Mouse (Mus musculus) cerebellum, postnatal 25 days (tissue): ENCODE data around the gene Cbx6.

ENCODE experiments used
- DNase-seq, 2 experiments: peaks; one replicate each; pipeline ENCODE4 v3.0.0; 2021; ENCODE audit warnings: mixed read lengths in 2 of 2

Cbx6 gene

DNA sequence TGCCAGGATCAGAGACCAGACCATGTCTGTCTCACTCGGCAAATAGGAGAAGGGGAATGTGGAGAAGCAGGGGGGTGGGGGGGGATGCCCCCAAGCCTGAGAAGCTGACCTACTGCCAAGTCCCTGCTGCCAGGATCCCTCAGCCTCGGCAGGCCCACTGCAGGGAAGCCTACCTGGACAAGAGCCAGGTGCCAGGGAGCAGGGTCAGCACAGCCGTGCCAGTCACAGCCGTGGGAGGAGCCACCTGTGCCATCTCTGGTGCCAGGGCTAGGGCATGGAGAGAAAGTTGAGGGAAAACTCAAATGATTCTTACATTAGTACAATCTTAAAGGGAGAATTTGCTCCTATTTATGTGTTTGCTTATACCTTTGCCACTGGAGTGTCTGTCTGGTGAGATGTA, 32.2 kb downstream of the Cbx6 start:
- DNase-seq: peak; percentile 84 to 89

DNA sequence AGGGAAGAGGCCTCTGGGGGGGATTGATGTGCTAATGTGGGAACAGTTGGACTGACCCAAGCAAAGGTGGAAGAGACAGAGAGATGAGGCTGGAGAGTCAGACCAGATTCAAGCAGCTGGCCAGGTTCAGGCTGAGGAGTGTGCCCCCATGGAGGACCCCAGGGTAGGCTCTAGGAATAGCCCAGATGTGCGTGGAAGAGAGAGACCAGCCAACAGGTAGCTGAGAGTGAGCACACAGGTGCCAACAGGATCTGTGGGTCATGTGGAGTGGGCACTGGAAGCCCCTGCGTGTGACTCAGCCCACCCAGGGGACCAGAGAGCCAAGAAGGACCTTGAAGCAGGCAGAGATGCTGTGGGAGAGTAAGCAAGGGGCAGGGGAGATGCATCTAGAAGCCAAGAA, 32.8 kb downstream of the Cbx6 start:
- DNase-seq: peak in 1 of 2 experiments; percentile 13

DNA sequence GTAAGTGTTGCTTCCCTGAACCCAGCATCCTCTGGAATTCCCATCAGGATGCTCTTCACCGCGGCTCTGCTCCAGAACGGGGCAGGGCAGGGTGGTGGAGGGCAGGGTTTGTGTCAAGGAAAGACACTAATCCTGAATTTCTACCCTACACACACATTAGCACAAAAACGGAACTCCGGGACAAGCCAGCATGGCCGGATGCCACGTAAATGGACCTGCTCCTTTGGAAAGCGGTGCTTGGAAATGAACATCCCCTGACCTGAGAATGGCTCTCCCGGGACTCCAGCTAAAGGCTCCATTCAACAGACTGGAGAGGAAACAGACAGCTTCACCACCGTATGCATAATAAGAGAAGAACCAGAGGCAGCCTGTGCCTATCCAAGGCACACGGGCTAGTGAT, 33.8 kb downstream of the Cbx6 start:
- DNase-seq: peak; percentile 65 to 70

DNA sequence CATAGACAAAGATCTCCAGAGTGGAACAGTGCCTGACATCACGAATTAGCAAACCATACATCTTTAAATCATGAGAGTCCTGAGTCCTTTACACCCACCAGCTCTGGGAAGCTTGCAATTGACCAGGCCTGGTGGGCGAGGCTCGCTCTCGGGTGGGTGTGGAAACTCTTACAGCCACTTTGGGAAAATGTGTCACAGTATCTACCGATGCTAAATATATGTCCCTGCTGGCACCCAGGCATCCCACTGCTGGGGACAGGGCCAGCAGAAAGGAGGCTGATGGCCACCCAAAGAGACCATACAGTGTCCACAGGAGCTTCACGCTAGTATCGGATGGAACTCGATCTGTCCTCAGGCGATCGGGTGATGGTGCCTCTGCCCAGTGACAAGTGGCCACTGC, 35.9 kb downstream of the Cbx6 start:
- peak in 1 of 2 experiments; percentile 29 for DNase-seq

DNA sequence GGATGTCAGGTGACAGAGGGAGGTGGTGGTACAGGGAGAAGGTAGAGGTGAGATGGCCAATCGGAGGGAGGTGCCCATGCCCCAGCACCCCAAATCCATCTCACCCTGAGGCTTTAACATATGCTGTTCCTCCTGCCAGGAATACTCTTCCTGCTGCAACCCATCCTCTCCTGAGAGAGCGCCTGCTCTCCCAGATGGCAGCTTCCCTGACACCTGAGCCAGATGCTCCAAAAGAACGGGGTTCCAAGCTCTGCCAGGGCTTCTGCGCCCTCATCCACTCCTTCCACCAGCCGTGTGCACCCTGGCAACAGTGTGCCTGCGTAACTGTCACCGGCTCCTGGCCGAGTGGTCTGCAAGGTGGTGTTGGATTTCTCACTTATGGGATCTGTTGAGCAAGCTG, 36.8 kb downstream of the Cbx6 start:
- DNase-seq: peak; percentile 58 to 61

DNA sequence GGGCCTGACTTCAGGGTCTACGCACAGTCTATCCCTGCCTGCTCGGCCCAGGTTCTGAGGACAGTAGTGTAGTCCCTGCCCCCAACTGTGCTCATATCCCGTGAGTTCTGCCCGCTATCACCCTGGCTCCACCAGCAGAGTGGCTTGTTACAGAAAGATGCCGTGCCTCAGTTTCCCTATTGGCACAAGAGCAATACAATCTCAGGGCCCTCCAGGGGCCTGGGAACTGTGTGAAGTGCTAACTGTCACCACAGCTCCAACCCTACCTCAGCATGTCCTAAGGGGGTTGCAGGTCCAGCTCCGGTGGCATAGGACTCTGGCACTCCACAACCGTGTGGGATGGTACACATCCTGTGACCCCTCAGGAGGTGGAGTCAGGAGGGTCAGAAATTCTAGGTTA, 37.4 kb downstream of the Cbx6 start:
- no peak for DNase-seq

- DNase-seq: peak; percentile 43 to 60
Observed at GRCm38 (mm10) chr15:79796256-79796655, 38.2 kb downstream of the Cbx6 start.

GRCm38 (mm10) chr15:79794173-79794572, 40.3 kb downstream of the Cbx6 start:
- DNase-seq: peak; percentile 35

GRCm38 (mm10) chr15:79793076-79793475, 41.4 kb downstream of the Cbx6 start:
- DNase-seq: no peak

DNA sequence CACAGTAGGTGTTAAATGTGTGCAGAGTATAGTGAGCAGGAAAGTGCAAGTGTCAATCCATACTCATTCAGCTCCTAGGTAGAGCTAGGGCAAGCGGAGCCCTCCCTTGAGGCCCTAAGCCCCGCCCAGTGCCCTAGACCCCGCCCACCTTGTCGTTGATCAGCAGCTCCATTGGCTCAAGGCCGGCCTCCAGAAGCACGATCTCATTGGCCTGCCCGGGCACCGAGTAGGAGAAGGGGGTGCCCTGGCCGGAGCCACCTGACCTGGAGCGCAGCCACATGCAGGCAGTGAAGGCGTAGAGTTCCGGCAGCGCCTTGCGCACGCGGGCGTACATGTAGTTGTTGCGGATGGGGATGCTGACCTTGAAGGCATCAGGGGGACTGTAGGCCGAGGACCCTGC, 42.0 kb downstream of the Cbx6 start:
- peak; percentile 62 to 79 for DNase-seq

- DNase-seq: peak in 1 of 2 experiments; percentile 36
Observed at GRCm38 (mm10) chr15:79791502-79791901, 43.0 kb downstream of the Cbx6 start.

GRCm38 (mm10) chr15:79790905-79791304, 43.6 kb downstream of the Cbx6 start:
- DNase-seq: peak; percentile 83 to 87

DNA sequence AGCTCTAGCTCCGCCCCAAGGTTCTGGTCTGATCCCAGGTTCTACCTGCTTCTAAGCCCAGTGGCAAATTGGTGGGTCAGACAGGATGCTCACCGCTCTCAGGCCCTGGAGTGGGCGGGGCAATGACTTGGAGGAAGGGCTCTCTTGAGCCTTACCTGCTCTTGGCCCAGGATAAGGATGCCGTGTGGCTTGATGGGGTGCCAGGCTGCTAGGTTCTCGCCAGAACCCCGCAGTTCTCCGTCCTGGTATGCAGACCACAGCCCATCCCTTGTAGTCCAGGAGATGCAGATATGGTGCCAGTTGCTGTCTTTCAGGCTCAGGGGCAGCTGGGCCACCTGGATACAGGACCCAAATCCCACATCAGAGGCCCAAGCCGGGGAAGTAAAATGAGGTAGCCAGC, 44.4 kb downstream of the Cbx6 start:
- DNase-seq: peak; percentile 68 to 77

- peak in 1 of 2 experiments; percentile 28 for DNase-seq
Observed at GRCm38 (mm10) chr15:79787815-79788214, 46.7 kb downstream of the Cbx6 start.

DNA sequence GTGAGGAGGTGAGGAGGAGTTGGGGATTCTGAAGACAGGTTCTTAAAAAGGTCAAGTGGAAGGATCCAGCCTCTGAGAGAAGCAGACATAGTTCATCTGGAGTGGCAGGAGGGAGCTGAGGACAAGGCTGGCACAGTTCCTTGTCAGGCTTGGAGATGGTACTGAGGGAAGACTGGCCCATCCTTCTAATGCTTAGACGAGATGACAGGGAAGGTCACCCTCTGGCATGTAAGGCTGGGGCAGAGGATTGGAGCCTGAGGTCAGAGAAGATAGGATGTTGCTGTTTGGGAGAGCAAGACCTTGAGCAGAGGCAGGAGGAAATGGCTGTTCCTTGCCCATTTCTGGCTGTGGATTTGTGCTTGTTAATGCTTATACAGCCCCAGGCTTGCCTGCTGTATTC, 49.4 kb downstream of the Cbx6 start:
- DNase-seq: peak; percentile 51 to 54

GRCm38 (mm10) chr15:79777749-79778148, 56.7 kb downstream of the Cbx6 start, which contains the start of gene Dnal4:
Gene Dnal4, minus strand, starts transcription at chr15:79777849.
- DNase-seq: no peak

DNA sequence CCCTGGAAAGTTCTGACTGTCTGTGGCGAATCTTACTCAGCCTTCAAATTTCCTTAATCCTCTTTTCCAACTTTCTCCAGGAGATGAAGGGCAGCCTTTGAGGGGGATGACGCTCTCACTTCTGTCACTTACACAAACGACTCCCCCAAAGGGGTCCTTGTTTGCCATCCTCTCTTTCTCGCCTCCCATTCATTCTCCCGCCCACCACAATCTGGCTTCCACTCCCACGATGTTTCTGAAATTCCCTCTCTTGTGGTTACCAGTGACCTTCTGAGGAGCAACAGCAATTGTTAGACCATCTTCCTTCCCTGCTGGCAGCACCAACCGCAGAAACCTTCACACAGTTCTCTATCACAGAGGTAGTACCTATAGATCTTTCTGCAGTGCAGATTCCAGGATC, 58.8 kb downstream of the Cbx6 start:
- no peak for DNase-seq

GRCm38 (mm10) chr15:79774117-79775027, 60.1 kb downstream of the Cbx6 start:
- peak; percentile 93 to 97 for DNase-seq
